Comparison of ENCODE assay signal across 11 mouse cellular contexts in genomic region chr10:43684247-43685033, GRCm38 (mm10).
DNase-seq lines count a peak whose midpoint lies in the region; ATAC-seq and TF ChIP-seq lines count a peak whose summit lies in the region.
"Had no signal": no experiment of that assay in that cellular context is flagged by ENCODE, and none has a peak within 500 bp of the region (broad histone marks: within the 10 kb centered on the region; RNA-seq: fewer than 3 reads in every experiment).

No protein-coding gene starts in this region.

- no peaks in the 10 kb centered on the region for H3K9me3 ChIP-seq in hindbrain, embryonic 10.5 days
- no peaks in the 10 kb centered on the region for H3K9me3 ChIP-seq in hindbrain, embryonic 14.5 days (ENCODE audit: control insufficient read depth, low read length)
- H3K9me3 ChIP-seq in intestine, embryonic 16.5 days (ENCODE audit: control insufficient read depth, low read length), result no peaks in the 10 kb centered on the region
- no peaks in the 10 kb centered on the region for H3K9me3 ChIP-seq in liver, embryonic 16.5 days (replicated peaks; ENCODE audit: control insufficient read depth, low read length)
- H3K9me3 ChIP-seq in hindbrain, embryonic 12.5 days (replicated peaks), result no peaks in the 10 kb centered on the region
- no peaks in the 10 kb centered on the region for H3K9me3 ChIP-seq in hindbrain, postnatal 0 days (ENCODE audit: low read length)
- H3K9me3 ChIP-seq: neural tube, embryonic 15.5 days had no signal

- no peaks in the 10 kb centered on the region for H3K36me3 ChIP-seq in hindbrain, embryonic 10.5 days
- no peaks in the 10 kb centered on the region for H3K36me3 ChIP-seq in hindbrain, embryonic 14.5 days (replicated peaks; ENCODE audit: control insufficient read depth, insufficient read depth)
- H3K36me3 ChIP-seq in intestine, embryonic 16.5 days (ENCODE audit: control insufficient read depth, insufficient read depth, low read length), result no peaks in the 10 kb centered on the region
- no peaks in the 10 kb centered on the region for H3K36me3 ChIP-seq in liver, embryonic 16.5 days (ENCODE audit: control insufficient read depth, insufficient read depth)
- H3K36me3 ChIP-seq in hindbrain, embryonic 12.5 days, result no peaks in the 10 kb centered on the region
- no peaks in the 10 kb centered on the region for H3K36me3 ChIP-seq in hindbrain, postnatal 0 days (ENCODE audit: insufficient read depth, low read length)
- H3K36me3 ChIP-seq: neural tube, embryonic 15.5 days had no signal

- ATAC-seq in hindbrain, embryonic 14.5 days (ENCODE audit: low FRiP score), result no peak
- peak; percentile 95 for ATAC-seq in intestine, embryonic 16.5 days
- peak; percentile 19; the same call in 1 of the 2 replicates for ATAC-seq in liver, embryonic 16.5 days (ENCODE audit: low read depth)
- no peak for ATAC-seq in hindbrain, embryonic 12.5 days (ENCODE audit: low FRiP score)
- ATAC-seq in hindbrain, postnatal 0 days, result no peak

- no peak for TF ChIP-seq CTCF in hindbrain, postnatal 0 days (IDR thresholded peaks at IDR 0.05; ENCODE audit: low read depth)

- WGBS in hindbrain, embryonic 10.5 days, result 38% methylated on average over 12 of the region's 12 CpGs
- 47% methylated on average over 12 of the region's 12 CpGs for WGBS in hindbrain, embryonic 14.5 days
- WGBS in intestine, embryonic 16.5 days, result 38% methylated on average over 12 of the region's 12 CpGs
- 54% methylated on average over 12 of the region's 12 CpGs for WGBS in liver, embryonic 16.5 days (ENCODE audit: insufficient replicate concordance)
- WGBS in hindbrain, embryonic 12.5 days, result 40% methylated on average over 12 of the region's 12 CpGs
- WGBS in hindbrain, postnatal 0 days, result 50% methylated on average over 12 of the region's 12 CpGs

- no peak overlapping the region for H3K9ac ChIP-seq in hindbrain, embryonic 14.5 days
- H3K9ac ChIP-seq in intestine, embryonic 16.5 days (ENCODE audit: low read depth, low read length), result peak overlapping the region; percentile 39; the same call in 1 of the 2 replicates
- H3K9ac ChIP-seq in liver, embryonic 16.5 days (ENCODE audit: low read depth, low read length), result no peak overlapping the region
- no peak overlapping the region for H3K9ac ChIP-seq in hindbrain, embryonic 12.5 days
- H3K9ac ChIP-seq in hindbrain, postnatal 0 days (replicated peaks; ENCODE audit: low read length), result no peak overlapping the region
- H3K9ac ChIP-seq: neural tube, embryonic 15.5 days had no signal

- peaks cover 30% of the 10 kb centered on the region for H3K4me1 ChIP-seq in hindbrain, embryonic 10.5 days (replicated peaks)
- 0 out of 2 replicates have a peak, but pooled peaks cover under 1% of the 10 kb centered on the region for H3K4me1 ChIP-seq in hindbrain, embryonic 14.5 days (replicated peaks; ENCODE audit: control insufficient read depth, insufficient read depth, low read length)
- H3K4me1 ChIP-seq in intestine, embryonic 16.5 days (ENCODE audit: control insufficient read depth, insufficient read depth, low read length), result peaks cover 18% of the 10 kb centered on the region
- H3K4me1 ChIP-seq in liver, embryonic 16.5 days (ENCODE audit: control insufficient read depth, low read depth, low read length), result peaks cover 3% of the 10 kb centered on the region
- peaks cover 4% of the 10 kb centered on the region; the same call in 1 of the 2 replicates for H3K4me1 ChIP-seq in hindbrain, embryonic 12.5 days
- no peaks in the 10 kb centered on the region for H3K4me1 ChIP-seq in hindbrain, postnatal 0 days (ENCODE audit: insufficient read depth, low read length)

- H3K27me3 ChIP-seq in hindbrain, embryonic 10.5 days (ENCODE audit: insufficient read depth, poor library complexity, severe bottlenecking), result no peaks in the 10 kb centered on the region
- no peaks in the 10 kb centered on the region for H3K27me3 ChIP-seq in hindbrain, embryonic 14.5 days (ENCODE audit: control insufficient read depth, insufficient read depth, low read length)
- H3K27me3 ChIP-seq in intestine, embryonic 16.5 days (replicated peaks; ENCODE audit: control insufficient read depth, insufficient read depth, low read length), result no peaks in the 10 kb centered on the region
- peaks cover 4% of the 10 kb centered on the region for H3K27me3 ChIP-seq in liver, embryonic 16.5 days (ENCODE audit: control insufficient read depth, insufficient read depth, low read depth, low read length)
- H3K27me3 ChIP-seq in hindbrain, embryonic 12.5 days, result no peaks in the 10 kb centered on the region
- no peaks in the 10 kb centered on the region for H3K27me3 ChIP-seq in hindbrain, postnatal 0 days (ENCODE audit: insufficient read depth, low read length)
- H3K27me3 ChIP-seq: neural tube, embryonic 15.5 days had no signal

- DNase-seq in hindbrain, embryonic 10.5 days (ENCODE audit: low spot score), result no peak
- no peak for DNase-seq in hindbrain, embryonic 14.5 days (ENCODE audit: low spot score)
- DNase-seq in R1 (ENCODE audit: low read depth, low spot score), result peak; percentile 65
- no peak for DNase-seq in spleen, postnatal 36 days (ENCODE audit: low spot score in 2 of 2)
- no peak for DNase-seq in hindbrain, postnatal 0 days (ENCODE audit: low spot score)
- DNase-seq: gastrocnemius, adult 2 months; heart, postnatal 14 days had no signal

- peak overlapping the region; percentile 46; the same call in 1 of the 2 replicates for H3K27ac ChIP-seq in hindbrain, embryonic 10.5 days
- no peak overlapping the region for H3K27ac ChIP-seq in hindbrain, embryonic 14.5 days
- H3K27ac ChIP-seq in intestine, embryonic 16.5 days (ENCODE audit: low read length), result peak overlapping the region; percentile 73
- peak overlapping the region; percentile 45; the same call in 1 of the 2 replicates for H3K27ac ChIP-seq in liver, embryonic 16.5 days (ENCODE audit: low read length)
- no peak overlapping the region for H3K27ac ChIP-seq in hindbrain, embryonic 12.5 days
- no peak overlapping the region for H3K27ac ChIP-seq in hindbrain, postnatal 0 days
- H3K27ac ChIP-seq: gastrocnemius, adult 2 months; neural tube, embryonic 15.5 days had no signal

- no peak overlapping the region for H3K4me3 ChIP-seq in hindbrain, embryonic 10.5 days
- no peak overlapping the region for H3K4me3 ChIP-seq in hindbrain, embryonic 14.5 days (replicated peaks; ENCODE audit: low read length)
- H3K4me3 ChIP-seq in intestine, embryonic 16.5 days (ENCODE audit: low read length), result no peak overlapping the region
- no peak overlapping the region for H3K4me3 ChIP-seq in liver, embryonic 16.5 days (ENCODE audit: low read depth, low read length)
- no peak overlapping the region for H3K4me3 ChIP-seq in hindbrain, embryonic 12.5 days
- H3K4me3 ChIP-seq in hindbrain, postnatal 0 days (ENCODE audit: low read length), result no peak overlapping the region
- H3K4me3 ChIP-seq: gastrocnemius, adult 2 months; neural tube, embryonic 15.5 days had no signal

- H3K4me2 ChIP-seq in hindbrain, embryonic 14.5 days (replicated peaks), result no peak overlapping the region
- H3K4me2 ChIP-seq in intestine, embryonic 16.5 days (ENCODE audit: low read depth, low read length), result no peak overlapping the region
- H3K4me2 ChIP-seq in liver, embryonic 16.5 days (ENCODE audit: low read depth, low read length), result no peak overlapping the region
- no peak overlapping the region for H3K4me2 ChIP-seq in hindbrain, embryonic 12.5 days (replicated peaks)
- H3K4me2 ChIP-seq in hindbrain, postnatal 0 days (ENCODE audit: low read depth, low read length), result no peak overlapping the region
- H3K4me2 ChIP-seq: neural tube, embryonic 15.5 days had no signal

Comparison
In these comparisons a context has a peak if more than half of its experiments do, and no peak if none do; other contexts are left out.
1. H3K27ac ChIP-seq: peak in hindbrain, embryonic 10.5 days (single experiment), intestine, embryonic 16.5 days (single experiment) and liver, embryonic 16.5 days (single experiment); none in hindbrain, embryonic 14.5 days (single experiment), hindbrain, embryonic 12.5 days (single experiment) and hindbrain, postnatal 0 days (single experiment).
2. ATAC-seq: peak in intestine, embryonic 16.5 days (single experiment) and liver, embryonic 16.5 days (single experiment); none in hindbrain, embryonic 14.5 days (single experiment), hindbrain, embryonic 12.5 days (single experiment) and hindbrain, postnatal 0 days (single experiment).